Mouse (Mus musculus) stomach, postnatal 0 days (tissue): Measurements from ENCODE around the gene Acer1. TPM values are rescaled to one million over a fixed set of nuclear protein-coding genes. Genes with fewer than 3 reads are reported as not detected.

Source experiments
- ATAC-seq: fragments of 200-750 bp; cut with Nextera tagmentation; 2 replicates; pipeline ENCODE4 v1.8.0; 2017; ENCODE audit not compliant: low FRiP score, low TSS enrichment
- DNase-seq: peaks from one replicate; pipeline ENCODE4 v3.0.0-alpha.2; 2016; ENCODE audit warnings: low spot score
- H3K27ac ChIP-seq: fragments of 300-500 bp; sonication (generic); replicated peaks from 2 replicates; pipeline ENCODE4 v1.5.1; 2014; ENCODE audit warnings: mild to moderate bottlenecking, control low read depth
- H3K27me3 ChIP-seq: fragments of 300-500 bp; sonication (generic); 2 replicates; pipeline ENCODE4 v1.6.1; 2014; ENCODE audit warnings: low read length; ENCODE audit not compliant: control insufficient read depth, insufficient read depth
- H3K36me3 ChIP-seq: fragments of 300-500 bp; sonication (generic); 2 replicates; pipeline ENCODE4 v1.6.1; 2014; ENCODE audit warnings: low read length, mixed read lengths; ENCODE audit not compliant: control insufficient read depth, insufficient read depth
- H3K4me1 ChIP-seq: fragments of 300-500 bp; sonication (generic); replicated peaks from 2 replicates; pipeline ENCODE4 v1.6.1; 2014; ENCODE audit warnings: antibody characterized with exemption; ENCODE audit not compliant: control insufficient read depth, insufficient read depth
- H3K4me2 ChIP-seq: fragments of 300-500 bp; sonication (generic); replicated peaks from 2 replicates; pipeline ENCODE4 v1.6.1; 2014; ENCODE audit warnings: low read depth, mild to moderate bottlenecking, control low read depth, moderate library complexity
- H3K4me3 ChIP-seq: fragments of 300-500 bp; sonication (generic); 2 replicates; pipeline ENCODE4 v1.5.1; 2014; ENCODE audit warnings: low read depth, low read length, control low read depth
- H3K9ac ChIP-seq: fragments of 300-500 bp; sonication (generic); 2 replicates; pipeline ENCODE4 v1.6.1; 2014; ENCODE audit warnings: mild to moderate bottlenecking, low read length, control low read depth, mixed read lengths
- H3K9me3 ChIP-seq: fragments of 300-500 bp; sonication (generic); 2 replicates; pipeline ENCODE4 v1.6.1; 2016; ENCODE audit warnings: low read length; ENCODE audit not compliant: control insufficient read depth
- CTCF ChIP-seq: IDR thresholded peaks from 2 replicates; pipeline ENCODE4 v1.5.1; 2016; ENCODE audit warnings: antibody characterized with exemption, low read depth, mild to moderate bottlenecking, moderate library complexity
- EP300 ChIP-seq: optimal IDR thresholded peaks from 2 replicates; pipeline ENCODE3; 2016; ENCODE audit warnings: antibody characterized with exemption
- WGBS: fragments of 180-500 bp; shearing (Covaris S2); extraction: QIAGEN DNeasy Blood & Tissue Kit; methylation state at CpG from one replicate; pipeline ENCODE4 v1.1.7; 2014; 5-methylcytosine and 5-hydroxymethylcytosine counted together
- polyA plus RNA-seq: library from polyadenylated mRNA; unstranded; fragments of >200 nt; fragmentation: Nextera tagmentation; extraction: Ambion mirVana; gene quantifications from 2 replicates; pipeline ENCODE4 v1.2.1, GENCODE M21; 2015

Gene Acer1
- polyA plus RNA-seq, 1 experiment from 2014 or later, result 13.5 TPM

DNA sequence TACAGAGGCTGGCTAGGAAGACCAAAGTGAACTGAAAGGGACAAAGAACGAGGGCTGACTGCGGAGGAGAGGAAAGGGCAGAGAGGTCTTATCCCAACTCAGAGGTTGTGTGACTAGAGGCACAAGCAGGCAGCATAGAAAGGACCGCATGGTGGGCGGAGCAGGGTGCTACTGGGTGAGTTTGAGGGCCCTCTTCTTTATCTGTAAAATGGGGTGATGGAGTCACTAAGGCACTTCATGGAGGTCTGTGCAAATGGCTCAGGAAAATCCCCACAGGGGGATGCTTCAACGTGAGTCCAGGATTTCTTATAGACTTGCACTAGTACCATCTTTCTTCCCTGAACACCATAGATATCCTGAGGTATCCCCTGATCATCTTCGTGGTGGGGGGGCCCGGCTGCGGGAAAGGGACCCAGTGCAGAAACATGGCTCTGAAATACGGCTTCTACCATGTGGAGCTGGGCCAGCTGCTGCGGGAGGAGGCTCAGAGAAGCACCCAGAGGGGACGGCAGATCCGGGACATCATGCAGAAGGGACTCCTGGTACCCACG, 30.4 kb upstream of the Acer1 start:
- Histone ChIP-seq H3K36me3 (no peaks in the 10 kb centered on the region), H3K27ac (peak overlapping the region; percentile 92), H3K4me1 (peaks cover 5% of the 10 kb centered on the region; the same call in 1 of the 2 replicates), H3K9ac (peak overlapping the region; percentile 79; the same call in 1 of the 2 replicates), H3K4me2 (peak overlapping the region; percentile 86), H3K9me3 (no peaks in the 10 kb centered on the region), H3K4me3 (peak overlapping the region; percentile 64; the same call in 1 of the 2 replicates), H3K27me3 (no peaks in the 10 kb centered on the region)
- 63% methylated on average over 13 of the region's 13 CpGs for WGBS
- TF ChIP-seq CTCF (no peak), EP300 (no peak)
- DNase-seq (no peak), ATAC-seq (no peak)

GRCm38 (mm10) chr17:57011236-57012141, 29.6 kb upstream of the Acer1 start, which contains the start of the genes Gtf2f1 and Gm17949:
Gene Gtf2f1, minus strand, starts transcription at chr17:57011288.
Gene Gm17949, plus strand, starts transcription at chr17:57011469.
- WGBS, result under 1% methylated on average over 51 of the region's 51 CpGs
- DNase-seq, result peak; percentile 96
- no peaks in the 10 kb centered on the region for H3K9me3 ChIP-seq
- peak within 1 kb of the TSS; percentile 79 for H3K9ac ChIP-seq
- peaks cover 5% of the 10 kb centered on the region; the same call in 1 of the 2 replicates for H3K4me1 ChIP-seq
- peak within 1 kb of the TSS; percentile 64 for H3K4me3 ChIP-seq
- ATAC-seq, result peak; percentile 90
- peak within 1 kb of the TSS; percentile 92 for H3K27ac ChIP-seq
- no peak for TF ChIP-seq EP300
- peak; percentile 48 for TF ChIP-seq CTCF
- H3K36me3 ChIP-seq, result peaks cover 3% of the 10 kb centered on the region; the same call in 1 of the 2 replicates
- H3K27me3 ChIP-seq, result no peaks in the 10 kb centered on the region
- peak within 1 kb of the TSS; percentile 90 for H3K4me2 ChIP-seq

DNA sequence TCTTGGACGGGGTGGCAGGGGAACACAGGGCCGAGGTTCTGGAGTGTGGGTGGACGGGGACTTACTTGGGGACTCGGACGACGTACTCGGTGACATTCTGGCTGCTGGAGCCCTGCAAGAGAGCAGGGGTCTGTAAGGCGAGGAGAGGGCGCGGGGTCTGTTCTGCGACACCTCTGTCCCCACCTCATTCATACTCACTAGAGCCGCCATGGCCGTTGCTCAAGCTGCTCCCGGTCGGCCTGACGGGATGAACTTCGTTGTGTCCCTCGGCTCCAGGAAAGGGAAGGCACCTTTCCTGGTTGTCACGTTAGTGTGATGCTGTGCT, 28.9 kb upstream of the Acer1 start:
- Histone ChIP-seq H3K4me2 (peak overlapping the region; percentile 90), H3K27ac (peak overlapping the region; percentile 85), H3K9ac (peak overlapping the region; percentile 73), H3K9me3 (no peaks in the 10 kb centered on the region), H3K36me3 (peaks cover 5% of the 10 kb centered on the region; the same call in 1 of the 2 replicates), H3K27me3 (no peaks in the 10 kb centered on the region), H3K4me3 (peak overlapping the region; percentile 64), H3K4me1 (peaks cover 5% of the 10 kb centered on the region; the same call in 1 of the 2 replicates)
- peak; percentile 26 for ATAC-seq
- TF ChIP-seq EP300 (no peak), CTCF (no peak)
- WGBS, result 2% methylated on average over 19 of the region's 19 CpGs
- no peak for DNase-seq

DNA sequence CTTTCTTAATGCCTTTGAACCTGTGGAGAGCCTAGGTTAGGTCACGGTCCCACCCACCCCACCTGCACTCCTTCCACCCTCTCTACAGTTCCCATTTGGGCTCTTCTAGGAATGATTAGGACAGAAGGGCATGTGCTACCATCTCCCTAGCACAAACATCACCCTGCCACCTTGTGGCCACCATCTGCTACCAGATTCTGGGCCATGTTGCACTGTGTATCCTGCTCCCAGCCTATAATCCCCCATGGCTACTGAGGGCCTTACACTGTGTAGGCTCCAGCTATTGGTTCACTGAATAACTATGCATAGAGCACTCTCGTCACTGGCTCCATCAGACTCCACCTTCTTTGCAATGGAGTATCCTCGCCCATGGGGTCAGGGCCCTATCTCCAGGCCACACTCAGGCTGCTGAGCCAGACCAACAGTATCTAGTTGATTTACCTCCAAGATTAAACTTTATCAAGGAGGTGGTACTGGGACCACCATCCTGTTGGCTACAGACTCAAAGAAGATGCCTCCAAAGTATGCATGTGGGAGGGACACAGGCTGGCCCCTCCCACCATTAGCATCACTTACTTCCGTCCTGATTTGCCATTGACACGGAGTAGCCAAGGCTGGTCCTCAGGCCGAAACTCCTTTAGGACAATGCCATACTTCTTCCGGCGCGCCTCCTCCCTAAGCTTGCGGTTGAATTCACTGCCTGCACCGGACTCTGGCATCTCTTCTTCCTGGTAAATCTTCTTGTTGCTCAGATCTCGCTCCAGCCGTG, 25.4 kb upstream of the Acer1 start:
- no peak overlapping the region for H3K9ac ChIP-seq
- H3K27ac ChIP-seq, result peak overlapping the region; percentile 58; the same call in 1 of the 2 replicates
- 90% methylated on average over 13 of the region's 13 CpGs for WGBS
- ATAC-seq, result no peak
- no peak overlapping the region for H3K4me3 ChIP-seq
- H3K36me3 ChIP-seq, result peaks cover 15% of the 10 kb centered on the region
- no peak overlapping the region for H3K4me2 ChIP-seq
- no peaks in the 10 kb centered on the region for H3K9me3 ChIP-seq
- H3K4me1 ChIP-seq, result peaks cover 5% of the 10 kb centered on the region; the same call in 1 of the 2 replicates
- TF ChIP-seq EP300, result no peak
- peak; percentile 64 for TF ChIP-seq CTCF
- H3K27me3 ChIP-seq, result no peaks in the 10 kb centered on the region
- no peak for DNase-seq

GRCm38 (mm10) chr17:57003994-57004393, 22.1 kb upstream of the Acer1 start:
- Histone ChIP-seq H3K27me3 (no peaks in the 10 kb centered on the region), H3K4me2 (no peak overlapping the region), H3K36me3 (peaks cover 19% of the 10 kb centered on the region), H3K9ac (no peak overlapping the region), H3K9me3 (no peaks in the 10 kb centered on the region), H3K4me3 (no peak overlapping the region), H3K27ac (no peak overlapping the region), H3K4me1 (no peaks in the 10 kb centered on the region)
- 89% methylated on average over 7 of the region's 7 CpGs for WGBS
- TF ChIP-seq EP300, result no peak
- no peak for TF ChIP-seq CTCF
- DNase-seq (no peak), ATAC-seq (no peak)
